Mouse (Mus musculus): Measurements from ENCODE around the gene Rab1b.

GRCm38 (mm10) chr19:5089324-5089723 lies 17.5 kb downstream of the Rab1b start:
- TF ChIP-seq POLR2A (IDR thresholded peaks at IDR 0.05; ENCODE audit: low read depth, low read length) (no peak), CTCF (conservative IDR thresholded peaks at IDR 0.05; ENCODE audit: insufficient read depth, insufficient read length, low read depth, low read length) (no peak)

Measured in kidney, adult 2 months (tissue).